19 mouse cellular contexts compared by ENCODE assay signal in the genomic region with DNA sequence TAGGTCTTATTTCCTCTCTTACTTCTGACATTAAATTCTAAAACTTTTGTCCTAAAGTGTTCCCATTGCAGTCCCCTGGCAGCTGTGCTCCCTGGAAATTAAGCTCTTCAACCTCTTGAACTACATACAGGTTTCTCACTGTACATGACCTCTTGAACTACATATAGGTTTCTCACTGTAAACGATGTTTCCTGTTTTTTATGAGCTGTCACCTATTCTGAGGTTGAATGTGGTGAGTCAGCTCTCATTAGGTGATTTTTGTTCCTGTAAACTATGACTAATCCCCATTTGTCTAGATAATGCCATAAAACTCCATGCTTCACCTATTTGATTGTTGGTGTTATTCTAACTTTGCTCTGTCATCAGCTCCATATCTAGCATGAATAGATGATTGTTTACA. TPM values are rescaled to one million over a fixed set of nuclear protein-coding genes. Genes with fewer than 3 reads are reported as not detected.
DNase-seq lines count a peak whose midpoint lies in the region; ATAC-seq and TF ChIP-seq lines count a peak whose summit lies in the region.
"Had no signal": no experiment of that assay in that cellular context is flagged by ENCODE, and none has a peak within 500 bp of the region (broad histone marks: within the 10 kb centered on the region; RNA-seq: fewer than 3 reads in every experiment).

No protein-coding gene starts in this region.

- H3K4me3 ChIP-seq in layer of hippocampus, adult 2 months, result no peak overlapping the region
- H3K4me3 ChIP-seq: hindbrain, embryonic 13.5 days; limb, embryonic 10.5 days; neural tube, embryonic 13.5 days had no signal

- no peak for TF ChIP-seq CTCF in layer of hippocampus, adult 2 months (conservative IDR thresholded peaks at IDR 0.05)

- no peak for DNase-seq in layer of hippocampus, adult 2 months (ENCODE audit: low spot score in 2 of 2)
- no peak for DNase-seq in layer of hippocampus, postnatal 14 days (ENCODE audit: low spot score in 2 of 2)
- peak; percentile 54 for DNase-seq in CD4-positive helper T cell, adult 2 months (ENCODE audit: low read depth, low spot score)
- DNase-seq in kidney, adult 18-20 months, result no peak
- no peak for DNase-seq in cerebellum, postnatal 4 days (ENCODE audit: low spot score in 2 of 2)
- DNase-seq: adrenal gland, postnatal 25 days; cerebellum, postnatal 10 days; retina, postnatal 1 day; spleen, adult 18-20 months; thymus, postnatal 4 days had no signal

- 0 out of 2 replicates have a peak overlapping the region, but pooled peaks have one; percentile 14 for H3K27ac ChIP-seq in layer of hippocampus, adult 2 months
- H3K27ac ChIP-seq: hindbrain, embryonic 13.5 days; limb, embryonic 10.5 days; liver, embryonic 14.5 days; neural tube, embryonic 13.5 days had no signal

- peak; percentile 21 for ATAC-seq in granulocyte monocyte progenitor cell, adult 5-6 weeks (replicated peaks; ENCODE audit: poor library complexity, severe bottlenecking)
- peak; percentile 24 for ATAC-seq in megakaryocyte progenitor cell, adult 5-6 weeks (replicated peaks; ENCODE audit: poor library complexity)
- ATAC-seq in erythroid progenitor cell, adult 5-6 weeks (replicated peaks; ENCODE audit: low FRiP score, poor library complexity, severe bottlenecking), result no peak

RNA-seq across cellular contexts. Expression of gene Gm49339, which starts 26.0 kb away (rescaled TPM):
- total RNA-seq in layer of hippocampus, adult 2 months (2021), result not detected
- total RNA-seq in layer of hippocampus, postnatal 14 days (2021), result under 1 TPM in 1 of 2 experiments, not detected in 1; 0.28 TPM
- total RNA-seq in granulocyte monocyte progenitor cell, adult 5-6 weeks (2014; fragmentation: Nextera tagmentation), result not detected in 2 replicates
- 4.5 TPM in 1 of 2 replicates, not detected in the other for total RNA-seq in granulocyte monocyte progenitor cell, adult 5-6 weeks (2017)
- 1.1 TPM in 1 of 2 replicates, not detected in the other for total RNA-seq in megakaryocyte progenitor cell, adult 5-6 weeks (2015)
- total RNA-seq in megakaryocyte progenitor cell, adult 5-6 weeks (2017), result 0.20 and 1.1 TPM in 2 replicates
- 1.4 and 7.5 TPM in 2 replicates for total RNA-seq in erythroid progenitor cell, adult 5-6 weeks (2015; ENCODE audit: low replicate concordance)
- 0.23 TPM in 1 of 2 replicates, not detected in the other for total RNA-seq in erythroid progenitor cell, adult 5-6 weeks (2017; ENCODE audit: low replicate concordance)
- total RNA-seq: ES-E14; left cerebral cortex, adult 18-20 months had no signal

RNA-seq across cellular contexts. Expression of gene Lilr4b, which starts 26.1 kb away (rescaled TPM):
- not detected for total RNA-seq in layer of hippocampus, adult 2 months (2021)
- total RNA-seq in layer of hippocampus, postnatal 14 days (2021), result under 1 TPM in 1 of 2 experiments, not detected in 1; 0.25 TPM
- total RNA-seq in granulocyte monocyte progenitor cell, adult 5-6 weeks (2014; fragmentation: Nextera tagmentation), result 0.17 and 6.7 TPM in 2 replicates
- 15.0 and 20.1 TPM in 2 replicates for total RNA-seq in granulocyte monocyte progenitor cell, adult 5-6 weeks (2017)
- 19.2 and 24.3 TPM in 2 replicates for total RNA-seq in megakaryocyte progenitor cell, adult 5-6 weeks (2015)
- 12.6 and 21.0 TPM in 2 replicates for total RNA-seq in megakaryocyte progenitor cell, adult 5-6 weeks (2017)
- total RNA-seq in erythroid progenitor cell, adult 5-6 weeks (2015; ENCODE audit: low replicate concordance), result 43.6 and 98.5 TPM in 2 replicates
- total RNA-seq in erythroid progenitor cell, adult 5-6 weeks (2017; ENCODE audit: low replicate concordance), result 12.3 and 18.1 TPM in 2 replicates

RNA-seq across cellular contexts. Expression of gene Lilrb4a, which starts 36.4 kb away (rescaled TPM):
- total RNA-seq in layer of hippocampus, adult 2 months (2021), result under 1 TPM in 1 of 2 experiments, not detected in 1; 0.15 TPM
- total RNA-seq in layer of hippocampus, postnatal 14 days (2021), result not detected
- total RNA-seq in granulocyte monocyte progenitor cell, adult 5-6 weeks (2014; fragmentation: Nextera tagmentation), result 5.7 and 10.6 TPM in 2 replicates
- total RNA-seq in granulocyte monocyte progenitor cell, adult 5-6 weeks (2017), result 27.1 and 38.8 TPM in 2 replicates
- 27.7 and 39.5 TPM in 2 replicates for total RNA-seq in megakaryocyte progenitor cell, adult 5-6 weeks (2015)
- total RNA-seq in megakaryocyte progenitor cell, adult 5-6 weeks (2017), result 26.8 and 31.4 TPM in 2 replicates
- 39.4 and 59.8 TPM in 2 replicates for total RNA-seq in erythroid progenitor cell, adult 5-6 weeks (2015; ENCODE audit: low replicate concordance)
- total RNA-seq in erythroid progenitor cell, adult 5-6 weeks (2017; ENCODE audit: low replicate concordance), result 31.7 and 34.6 TPM in 2 replicates
- total RNA-seq: ES-E14 had no signal

Comparison
In these comparisons a context has a peak if more than half of its experiments do, and no peak if none do; other contexts are left out.
1. RNA of gene Lilrb4a, which starts 36.4 kb away (total RNA-seq): 31.7 to 59.8 TPM in erythroid progenitor cell, adult 5-6 weeks, 5.7 to 38.8 TPM in granulocyte monocyte progenitor cell, adult 5-6 weeks and 26.8 to 39.5 TPM in megakaryocyte progenitor cell, adult 5-6 weeks; 0.15 TPM in layer of hippocampus, adult 2 months and not detected in layer of hippocampus, postnatal 14 days; every median in the first group is over 4 times any median in the second.